Mouse (Mus musculus): ENCODE measurements around the gene Slc25a44. TPM values are rescaled to one million over a fixed set of nuclear protein-coding genes. Genes with fewer than 3 reads are reported as not detected.
A peak's percentile ranks its signal among the peaks of the same experiment; 100 is the strongest.
"Not testable (repeated sequence)": the region's sequence is repeated elsewhere in the genome, so short reads cannot be mapped to it uniquely, and the experiment has no call there.

Slc25a44 gene
- total and polyA plus RNA-seq, 2 experiments from 2014 or later, result 36.9 to 63.3 TPM

DNA sequence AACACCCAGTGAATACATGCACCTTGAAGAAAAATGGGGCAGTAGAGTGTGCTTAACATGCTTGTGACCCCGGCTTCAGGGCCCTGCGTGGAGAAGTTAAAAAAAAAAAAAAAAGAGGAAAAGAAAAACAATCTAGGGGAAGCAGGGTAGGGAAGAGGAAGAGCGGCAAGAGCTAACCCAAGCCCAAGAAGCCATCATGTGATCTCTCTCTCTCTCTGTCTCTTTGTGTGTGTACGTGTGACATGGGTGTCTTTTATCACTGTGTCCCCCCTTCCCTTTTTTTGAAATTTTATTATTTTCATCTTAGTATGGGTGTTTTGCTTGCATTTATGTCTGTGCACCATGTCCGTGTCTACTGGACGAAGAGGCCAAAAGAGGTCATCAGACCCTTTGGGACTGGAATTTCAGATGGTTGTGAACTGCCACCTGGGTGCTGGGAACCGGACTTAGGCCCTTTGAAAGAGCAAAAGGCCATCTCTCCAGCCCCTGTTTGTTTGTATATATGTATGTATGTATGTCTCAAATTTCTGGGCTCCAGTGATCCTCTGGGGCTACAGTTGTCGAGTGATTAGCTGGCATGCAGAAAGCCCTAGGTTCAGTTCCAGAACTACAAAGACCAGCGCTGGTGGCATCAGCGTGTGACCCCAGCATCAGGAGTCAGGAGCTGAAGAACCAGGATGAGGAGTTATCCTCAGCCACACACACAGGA, 21.3 kb downstream of the Slc25a44 start:
- Histone ChIP-seq H3K27me3 (ENCODE audit: insufficient read depth, low read length) (no peaks in the 10 kb centered on the region), H3K4me3 (ENCODE audit: low read depth, low read length) (no peak overlapping the region), H3K27ac (ENCODE audit: low read depth, low read length) (no peak overlapping the region), H3K4me1 (ENCODE audit: insufficient read depth) (no peaks in the 10 kb centered on the region), H3K9ac (no peak overlapping the region), H3K9me3 (ENCODE audit: low read length) (no peaks in the 10 kb centered on the region), H3K36me3 (ENCODE audit: insufficient read depth) (no peaks in the 10 kb centered on the region), H3K4me2 (ENCODE audit: low read depth) (no peak overlapping the region)
- no peak for ATAC-seq
- no peak for DNase-seq
- no peak for TF ChIP-seq CTCF (IDR thresholded peaks at IDR 0.05; ENCODE audit: low read depth)
- 95% methylated on average over 10 of the region's 10 CpGs for WGBS

DNA sequence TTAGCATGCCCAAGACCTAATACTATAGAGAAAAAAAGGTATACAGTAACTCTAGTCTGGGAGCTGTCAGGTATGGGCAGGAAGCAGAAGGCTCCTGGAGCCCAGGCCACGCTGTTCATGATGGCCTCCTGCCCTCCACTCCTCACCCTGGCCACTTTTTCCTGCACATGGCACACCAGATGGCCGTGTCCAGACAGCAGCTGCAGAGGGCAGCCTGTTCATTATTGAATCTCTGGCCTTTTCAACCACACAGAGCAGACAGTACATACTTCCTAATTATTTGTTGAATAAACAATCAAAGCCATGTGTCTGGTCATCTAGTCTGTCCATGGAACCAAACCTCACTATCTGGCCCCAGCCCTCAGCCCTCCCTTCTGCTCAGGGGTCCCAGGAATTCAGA, 26.3 kb downstream of the Slc25a44 start:
- no peak overlapping the region for H3K4me3 ChIP-seq (ENCODE audit: low read depth, low read length)
- no peaks in the 10 kb centered on the region for H3K9me3 ChIP-seq (ENCODE audit: low read length)
- no peaks in the 10 kb centered on the region for H3K27me3 ChIP-seq (ENCODE audit: insufficient read depth, low read length)
- ATAC-seq (no peak), DNase-seq (no peak)
- no peak overlapping the region for H3K9ac ChIP-seq
- no peak overlapping the region for H3K4me2 ChIP-seq (ENCODE audit: low read depth)
- no peaks in the 10 kb centered on the region for H3K4me1 ChIP-seq (ENCODE audit: insufficient read depth)
- H3K27ac ChIP-seq (ENCODE audit: low read depth, low read length), result no peak overlapping the region
- no peaks in the 10 kb centered on the region for H3K36me3 ChIP-seq (ENCODE audit: insufficient read depth)
- no peak for TF ChIP-seq CTCF (IDR thresholded peaks at IDR 0.05; ENCODE audit: low read depth)
- 79% methylated on average over 2 of the region's 2 CpGs for WGBS

DNA sequence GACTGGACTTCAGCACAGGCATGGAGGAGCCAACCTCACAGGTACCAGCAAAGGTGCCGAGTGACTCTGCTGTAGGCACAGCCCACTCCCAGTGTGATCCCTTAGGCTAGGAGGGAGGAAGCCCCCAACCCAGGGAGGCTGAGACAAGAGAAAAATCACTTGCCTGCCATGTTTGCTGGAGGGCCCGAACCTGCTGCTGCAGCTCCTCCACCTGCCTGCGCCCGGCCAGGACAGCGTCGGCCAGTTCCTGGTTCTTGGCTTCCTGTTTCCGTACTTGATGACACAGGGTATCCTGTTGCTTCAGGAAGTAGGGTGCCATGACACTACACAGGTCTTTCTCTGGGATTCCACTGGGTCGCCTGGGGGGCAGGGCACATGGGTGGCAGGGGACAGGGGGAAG, 29.2 kb downstream of the Slc25a44 start:
- Histone ChIP-seq H3K4me2 (ENCODE audit: low read depth) (no peak overlapping the region), H3K27me3 (ENCODE audit: insufficient read depth, low read length) (no peaks in the 10 kb centered on the region), H3K9ac (no peak overlapping the region), H3K36me3 (ENCODE audit: insufficient read depth) (no peaks in the 10 kb centered on the region), H3K27ac (ENCODE audit: low read depth, low read length) (no peak overlapping the region), H3K4me3 (ENCODE audit: low read depth, low read length) (no peak overlapping the region), H3K4me1 (ENCODE audit: insufficient read depth) (no peaks in the 10 kb centered on the region), H3K9me3 (ENCODE audit: low read length) (no peaks in the 10 kb centered on the region)
- DNase-seq (no peak), ATAC-seq (no peak)
- no peak for TF ChIP-seq CTCF (IDR thresholded peaks at IDR 0.05; ENCODE audit: low read depth)
- WGBS, result 95% methylated on average over 8 of the region's 8 CpGs

DNA sequence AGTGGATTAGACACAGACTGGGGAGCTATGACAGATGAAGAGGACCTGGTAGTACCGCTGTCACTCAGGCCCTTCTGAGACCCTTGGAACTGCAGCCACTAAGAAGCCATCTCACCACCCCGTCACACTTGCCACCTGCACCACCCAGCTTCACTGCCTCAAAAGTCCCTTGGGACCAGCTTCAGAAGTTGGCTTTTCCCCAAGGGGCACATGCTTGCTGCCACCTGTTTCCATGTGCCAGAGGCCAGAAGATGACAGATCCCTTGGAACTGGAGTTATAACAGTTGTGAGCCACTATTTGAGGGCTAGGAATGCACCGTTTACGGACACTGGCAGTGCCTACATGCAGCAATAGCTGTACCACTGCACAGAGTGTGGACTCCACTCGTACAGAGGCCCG, 29.7 kb downstream of the Slc25a44 start:
- TF ChIP-seq CTCF (IDR thresholded peaks at IDR 0.05; ENCODE audit: low read depth), result no peak
- H3K27me3 ChIP-seq (ENCODE audit: insufficient read depth, low read length), result no peaks in the 10 kb centered on the region
- WGBS, result 94% methylated on average over 6 of the region's 6 CpGs
- H3K36me3 ChIP-seq (ENCODE audit: insufficient read depth), result no peaks in the 10 kb centered on the region
- no peaks in the 10 kb centered on the region for H3K4me1 ChIP-seq (ENCODE audit: insufficient read depth)
- H3K27ac ChIP-seq (ENCODE audit: low read depth, low read length), result no peak overlapping the region
- no peak for ATAC-seq
- no peak overlapping the region for H3K9ac ChIP-seq
- no peak for DNase-seq
- no peak overlapping the region for H3K4me2 ChIP-seq (ENCODE audit: low read depth)
- H3K4me3 ChIP-seq (ENCODE audit: low read depth, low read length), result no peak overlapping the region
- no peaks in the 10 kb centered on the region for H3K9me3 ChIP-seq (ENCODE audit: low read length)

DNA sequence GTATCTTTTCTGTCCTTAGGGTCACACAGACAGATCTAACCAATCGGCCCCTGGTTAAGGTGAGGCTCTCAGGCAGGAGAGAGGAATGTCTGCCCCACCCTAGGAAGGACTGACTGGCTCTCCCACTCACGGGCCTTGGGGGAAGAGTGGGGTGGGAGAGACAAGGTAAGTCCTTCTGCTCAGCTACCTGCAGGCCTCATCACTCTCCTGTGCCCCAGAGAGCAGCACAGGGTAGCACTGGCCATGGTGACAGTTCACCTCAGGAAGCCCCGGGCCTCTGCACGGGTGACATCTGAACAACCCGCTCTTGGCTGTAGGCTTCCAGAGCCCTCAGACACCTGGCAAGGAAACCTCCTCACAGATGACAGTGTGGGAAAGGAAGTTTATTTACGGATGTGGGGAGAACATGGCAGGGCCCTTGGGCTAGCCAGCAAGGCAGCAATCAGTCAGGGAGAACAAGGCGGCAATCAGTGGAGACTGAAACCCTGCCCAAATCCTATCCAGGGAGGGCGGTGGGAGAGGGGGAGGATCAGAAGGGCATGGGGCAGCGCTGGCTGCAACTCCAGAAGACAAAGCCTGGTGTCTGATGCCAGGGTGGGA, 31.1 kb downstream of the Slc25a44 start:
- DNase-seq (no peak), ATAC-seq (no peak)
- Histone ChIP-seq H3K9me3 (ENCODE audit: low read length) (no peaks in the 10 kb centered on the region), H3K4me1 (ENCODE audit: insufficient read depth) (no peaks in the 10 kb centered on the region), H3K36me3 (ENCODE audit: insufficient read depth) (no peaks in the 10 kb centered on the region), H3K27me3 (ENCODE audit: insufficient read depth, low read length) (no peaks in the 10 kb centered on the region), H3K27ac (ENCODE audit: low read depth, low read length) (no peak overlapping the region), H3K4me3 (ENCODE audit: low read depth, low read length) (no peak overlapping the region), H3K9ac (no peak overlapping the region), H3K4me2 (ENCODE audit: low read depth) (no peak overlapping the region)
- WGBS, result 90% methylated on average over 9 of the region's 9 CpGs
- no peak for TF ChIP-seq CTCF (IDR thresholded peaks at IDR 0.05; ENCODE audit: low read depth)

DNA sequence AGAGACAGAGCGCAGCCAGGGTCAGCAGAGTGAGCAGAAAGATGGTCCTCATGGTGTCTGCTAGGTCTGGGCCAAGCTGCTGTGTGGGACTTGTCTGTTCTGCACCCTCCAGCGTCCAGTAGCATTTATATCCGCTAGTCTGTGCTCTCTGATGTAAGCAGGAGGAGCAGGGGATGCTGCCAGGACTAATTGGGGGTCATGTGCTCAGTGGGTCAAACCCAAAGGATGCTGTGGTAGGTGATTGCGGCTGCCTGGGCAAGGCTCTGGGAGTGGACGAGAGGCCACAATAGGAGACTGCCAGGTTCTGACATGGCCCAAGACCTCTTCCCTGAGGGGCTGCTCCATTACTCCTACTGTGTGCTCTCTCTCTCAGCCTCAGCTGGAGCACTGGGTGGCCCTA, 40.6 kb downstream of the Slc25a44 start, which contains the start of gene Bglap:
Bglap (minus strand) TSS at position 101 of the 400 bp plus-strand sequence.
- Histone ChIP-seq H3K4me2 (ENCODE audit: low read depth) (no peak within 1 kb of the TSS), H3K27ac (ENCODE audit: low read depth, low read length) (no peak within 1 kb of the TSS), H3K36me3 (ENCODE audit: insufficient read depth) (no peaks in the 10 kb centered on the region), H3K9ac (no peak within 1 kb of the TSS), H3K9me3 (ENCODE audit: low read length) (no peaks in the 10 kb centered on the region), H3K4me3 (ENCODE audit: low read depth, low read length) (no peak within 1 kb of the TSS), H3K4me1 (ENCODE audit: insufficient read depth) (no peaks in the 10 kb centered on the region), H3K27me3 (ENCODE audit: insufficient read depth, low read length) (no peaks in the 10 kb centered on the region)
- 79% methylated on average over 5 of the region's 5 CpGs for WGBS
- no peak for DNase-seq
- no peak for TF ChIP-seq CTCF (IDR thresholded peaks at IDR 0.05; ENCODE audit: low read depth)
- no peak for ATAC-seq

DNA sequence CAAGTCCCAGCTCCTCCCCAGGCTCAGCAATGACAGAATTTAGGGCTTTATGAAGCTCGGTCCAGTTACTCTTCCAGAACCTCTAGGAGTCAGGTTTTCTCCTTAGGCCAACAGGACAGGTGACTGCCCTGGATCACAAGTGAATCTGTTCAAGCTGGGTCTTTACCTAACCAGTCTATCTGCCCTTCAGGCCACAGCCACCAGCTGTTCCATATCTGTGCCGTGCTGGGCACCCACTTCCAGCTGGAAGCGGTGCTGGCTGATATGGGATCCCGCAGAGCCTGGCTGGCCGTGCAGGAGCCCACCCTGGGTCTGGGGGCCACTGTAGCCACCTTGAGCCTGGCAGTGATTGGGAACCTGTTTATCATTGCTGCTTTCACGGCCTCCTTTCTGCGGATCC, 42.6 kb downstream of the Slc25a44 start:
- H3K36me3 ChIP-seq (ENCODE audit: insufficient read depth); DNase-seq; H3K4me2 ChIP-seq (ENCODE audit: low read depth); H3K9ac ChIP-seq; H3K27me3 ChIP-seq (ENCODE audit: insufficient read depth, low read length); H3K9me3 ChIP-seq (ENCODE audit: low read length); H3K4me1 ChIP-seq (ENCODE audit: insufficient read depth); H3K27ac ChIP-seq (ENCODE audit: low read depth, low read length); H3K4me3 ChIP-seq (ENCODE audit: low read depth, low read length): not testable (repeated sequence)
- 0 out of 2 replicates have a peak, but pooled peaks have one; percentile 9 for ATAC-seq
- 20% methylated on average over 1 of the region's 7 CpGs for WGBS

DNA sequence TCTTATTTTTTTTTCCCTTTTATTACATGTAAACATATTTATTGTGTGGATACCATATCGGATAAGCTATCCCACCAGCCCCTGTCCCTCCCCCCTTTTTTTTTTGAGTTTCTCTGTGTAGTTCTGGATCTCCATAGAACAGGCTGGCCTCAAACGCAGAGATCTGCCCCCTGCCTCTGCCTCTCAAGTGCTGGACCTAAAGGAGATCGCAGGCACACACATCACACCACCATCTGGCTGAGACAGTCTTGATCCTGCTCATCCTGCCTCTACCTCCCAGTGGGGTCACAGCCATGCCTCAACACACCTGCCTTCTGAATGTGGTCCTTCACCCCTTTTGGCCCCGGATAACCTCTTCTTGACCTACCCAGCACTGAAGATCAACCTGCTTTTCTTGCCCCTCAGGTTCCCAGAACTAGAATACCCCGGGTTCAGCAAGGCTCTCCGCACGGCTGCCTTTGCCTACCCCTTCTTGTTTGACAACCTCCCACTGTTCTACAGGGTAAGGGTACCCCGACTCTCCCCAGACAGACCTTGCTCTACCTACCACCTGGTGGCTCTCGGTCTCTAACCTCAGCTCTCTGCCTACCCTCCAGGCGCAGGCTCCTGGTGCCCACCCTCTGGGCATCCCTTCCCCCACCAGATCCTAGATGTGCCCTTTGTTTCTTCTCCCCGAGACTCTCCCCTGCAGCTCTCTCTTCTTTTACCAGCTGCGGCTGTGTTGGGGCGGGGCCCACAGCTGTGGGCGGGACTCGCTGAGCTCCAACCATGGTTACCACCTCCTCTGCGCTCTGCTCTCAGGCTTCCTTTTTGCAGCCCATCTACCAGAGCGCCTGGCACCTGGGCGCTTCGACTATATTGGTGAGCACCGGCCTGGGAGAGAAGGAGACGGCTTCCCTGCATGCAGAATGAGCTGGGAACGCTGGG, 43.3 kb downstream of the Slc25a44 start:
- not testable (repeated sequence) for H3K9me3 ChIP-seq (ENCODE audit: low read length); H3K4me1 ChIP-seq (ENCODE audit: insufficient read depth); H3K27me3 ChIP-seq (ENCODE audit: insufficient read depth, low read length); H3K36me3 ChIP-seq (ENCODE audit: insufficient read depth)
- peak overlapping the region; percentile 43 for H3K4me2 ChIP-seq (ENCODE audit: low read depth)
- H3K9ac ChIP-seq, result peak overlapping the region; percentile 22; the same call in 1 of the 2 replicates
- 10% methylated on average over 17 of the region's 22 CpGs for WGBS
- peak overlapping the region; percentile 54; the same call in 1 of the 2 replicates for H3K27ac ChIP-seq (ENCODE audit: low read depth, low read length)
- peak; percentile 97 for ATAC-seq
- H3K4me3 ChIP-seq (ENCODE audit: low read depth, low read length), result peak overlapping the region; percentile 17; the same call in 1 of the 2 replicates
- peak; percentile 78 for DNase-seq

DNA sequence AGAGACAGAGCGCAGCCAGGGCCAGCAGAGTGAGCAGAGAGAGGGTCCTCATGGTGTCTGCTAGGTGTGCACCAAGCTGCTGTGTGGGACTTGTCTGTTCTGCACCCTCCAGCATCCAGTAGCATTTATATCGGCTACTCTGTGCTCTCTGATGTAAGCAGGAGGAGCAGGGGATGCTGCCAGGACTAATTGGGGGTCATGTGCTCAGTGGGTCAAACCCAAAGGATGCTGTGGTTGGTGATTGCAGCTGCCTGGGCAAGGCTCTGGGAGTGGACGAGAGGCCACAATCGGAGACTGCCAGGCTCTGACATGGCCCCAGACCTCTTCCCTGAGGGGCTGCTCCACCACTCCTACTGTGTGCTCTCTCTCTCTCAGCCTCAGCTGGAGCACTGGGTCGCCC, 46.3 kb downstream of the Slc25a44 start, which contains the start of gene Bglap2:
Bglap2 (minus strand) TSS at position 101 of the 400 bp plus-strand sequence.
- H3K27me3 ChIP-seq (ENCODE audit: insufficient read depth, low read length); DNase-seq; H3K4me1 ChIP-seq (ENCODE audit: insufficient read depth); H3K4me2 ChIP-seq (ENCODE audit: low read depth); H3K27ac ChIP-seq (ENCODE audit: low read depth, low read length); H3K9me3 ChIP-seq (ENCODE audit: low read length); ATAC-seq; H3K36me3 ChIP-seq (ENCODE audit: insufficient read depth); H3K9ac ChIP-seq; H3K4me3 ChIP-seq (ENCODE audit: low read depth, low read length): not testable (repeated sequence)
- WGBS, result 76% methylated on average over 5 of the region's 5 CpGs

Measured in forebrain, postnatal 0 days (tissue).